Mouse (Mus musculus): ENCODE measurements around the gene Vmn2r25. TPM values are rescaled to one million over a fixed set of nuclear protein-coding genes. Genes with fewer than 3 reads are reported as not detected.
"Not testable (repeated sequence)": the region's sequence is repeated elsewhere in the genome, so short reads cannot be mapped to it uniquely, and the experiment has no call there.

The Vmn2r25 gene
- not detected in 2 replicates for polyA plus RNA-seq (2016; fragmentation: Nextera tagmentation; extraction: Ambion mirVana)

DNA sequence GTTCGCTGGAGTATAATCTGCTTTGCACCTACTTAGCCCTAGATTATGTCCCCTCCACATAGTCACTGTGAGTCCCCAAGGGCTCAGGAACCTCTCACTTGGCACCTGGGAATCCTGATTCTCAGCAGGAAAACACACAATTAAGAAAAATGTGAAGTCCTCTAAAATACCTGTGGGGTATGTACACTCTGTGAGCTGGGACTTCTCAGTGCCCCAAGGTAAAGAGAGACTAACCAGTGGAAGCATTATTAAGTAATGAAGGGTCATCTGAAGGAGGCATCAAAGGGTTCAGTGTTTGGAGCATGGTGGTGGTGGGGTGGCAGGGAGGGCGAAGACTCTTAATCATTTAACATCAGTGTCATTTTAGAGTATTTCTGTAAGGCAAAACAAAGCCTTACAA, at the start of gene Vmn2r25:
Vmn2r25 (minus strand) TSS at position 101 of the 400 bp plus-strand sequence.
- H3K9me3 ChIP-seq; H3K4me1 ChIP-seq (replicated peaks); ATAC-seq (ENCODE audit: insufficient number of reproducible peaks, insufficient read depth, low FRiP score, low TSS enrichment, low read depth); H3K36me3 ChIP-seq; H3K9ac ChIP-seq (replicated peaks); H3K27ac ChIP-seq; H3K27me3 ChIP-seq; H3K4me3 ChIP-seq (replicated peaks); H3K4me2 ChIP-seq: not testable (repeated sequence)
- 63% methylated on average over 1 of the region's 2 CpGs for WGBS

DNA sequence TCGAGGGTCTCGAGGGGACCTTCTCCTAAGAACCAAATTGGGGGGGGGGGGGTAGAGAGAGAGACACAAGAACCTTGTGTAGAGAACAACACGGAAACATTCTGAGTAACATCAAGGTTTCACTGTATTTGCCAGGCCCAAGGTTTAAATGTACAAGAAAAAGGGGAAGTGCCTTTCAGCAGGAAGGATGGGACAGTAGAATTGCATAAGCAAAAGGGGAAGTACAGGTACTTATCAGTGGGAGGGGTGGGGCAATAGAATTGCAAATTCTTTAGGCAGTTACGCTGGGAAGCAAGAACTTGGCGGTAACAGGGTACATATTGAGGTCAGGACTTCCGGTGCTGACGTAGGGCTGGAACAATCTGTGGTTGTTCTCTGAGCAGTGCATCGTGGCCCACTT, 33.3 kb downstream of the Vmn2r25 start:
- no peaks in the 10 kb centered on the region for H3K27me3 ChIP-seq
- WGBS: 87% methylated on average over 8 of the region's 8 CpGs
- no peak overlapping the region for H3K9ac ChIP-seq (replicated peaks)
- no peaks in the 10 kb centered on the region for H3K36me3 ChIP-seq
- no peaks in the 10 kb centered on the region for H3K4me1 ChIP-seq (replicated peaks)
- H3K9me3 ChIP-seq: 0 out of 2 replicates have a peak, but pooled peaks cover 6% of the 10 kb centered on the region
- no peak overlapping the region for H3K27ac ChIP-seq
- ATAC-seq (ENCODE audit: insufficient number of reproducible peaks, insufficient read depth, low FRiP score, low TSS enrichment, low read depth): no peak
- no peak overlapping the region for H3K4me3 ChIP-seq (replicated peaks)
- H3K4me2 ChIP-seq: no peak overlapping the region

DNA sequence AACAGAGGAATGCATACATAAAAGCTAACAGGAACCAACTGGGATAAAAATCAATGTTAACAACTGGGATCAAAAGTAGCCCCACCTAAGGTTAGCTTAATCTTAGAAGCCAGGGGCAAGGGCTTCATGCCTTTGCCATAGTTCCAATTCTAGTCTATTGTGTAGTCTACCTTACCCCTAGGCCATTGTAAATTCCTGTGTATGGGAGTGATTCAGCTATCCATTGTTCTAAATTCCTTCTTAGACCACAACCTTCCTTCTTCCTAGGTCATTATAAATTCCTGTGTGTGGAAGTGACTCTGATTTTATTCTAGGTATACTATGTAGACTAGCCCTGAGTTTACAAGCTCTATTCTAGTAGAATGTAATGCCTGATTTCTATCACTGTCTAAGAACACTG, 43.0 kb downstream of the Vmn2r25 start:
- H3K36me3 ChIP-seq; H3K4me2 ChIP-seq; ATAC-seq (ENCODE audit: insufficient number of reproducible peaks, insufficient read depth, low FRiP score, low TSS enrichment, low read depth); H3K4me1 ChIP-seq (replicated peaks); H3K9ac ChIP-seq (replicated peaks); H3K27me3 ChIP-seq; H3K9me3 ChIP-seq; H3K4me3 ChIP-seq (replicated peaks); H3K27ac ChIP-seq: not testable (repeated sequence)

DNA sequence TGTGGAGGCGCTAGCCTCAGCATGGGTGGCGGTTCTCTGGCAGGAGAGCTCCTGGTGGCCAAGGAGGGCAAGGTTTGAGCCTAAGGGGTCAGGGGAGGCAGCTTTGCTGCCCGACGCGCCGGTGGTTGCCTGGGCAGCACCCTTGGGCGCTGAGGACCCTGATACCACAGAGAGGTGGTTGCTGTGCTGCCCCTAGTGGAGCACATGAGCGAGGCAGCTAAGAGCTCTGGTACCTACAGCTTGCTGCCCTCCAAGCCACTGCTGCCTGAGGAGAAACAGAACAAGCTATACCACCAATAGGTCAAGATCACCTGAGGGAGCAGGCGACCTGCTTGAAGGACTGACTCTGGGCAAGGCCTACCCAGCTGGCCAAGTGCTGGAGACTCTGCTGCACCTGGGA, 59.5 kb downstream of the Vmn2r25 start:
- Histone ChIP-seq H3K9me3 (no peaks in the 10 kb centered on the region), H3K27me3 (no peaks in the 10 kb centered on the region), H3K4me2 (no peak overlapping the region), H3K9ac (replicated peaks) (no peak overlapping the region), H3K27ac (no peak overlapping the region), H3K4me1 (replicated peaks) (no peaks in the 10 kb centered on the region), H3K4me3 (replicated peaks) (no peak overlapping the region), H3K36me3 (no peaks in the 10 kb centered on the region)
- ATAC-seq (ENCODE audit: insufficient number of reproducible peaks, insufficient read depth, low FRiP score, low TSS enrichment, low read depth): no peak
- WGBS: 42% methylated on average over 9 of the region's 9 CpGs

DNA sequence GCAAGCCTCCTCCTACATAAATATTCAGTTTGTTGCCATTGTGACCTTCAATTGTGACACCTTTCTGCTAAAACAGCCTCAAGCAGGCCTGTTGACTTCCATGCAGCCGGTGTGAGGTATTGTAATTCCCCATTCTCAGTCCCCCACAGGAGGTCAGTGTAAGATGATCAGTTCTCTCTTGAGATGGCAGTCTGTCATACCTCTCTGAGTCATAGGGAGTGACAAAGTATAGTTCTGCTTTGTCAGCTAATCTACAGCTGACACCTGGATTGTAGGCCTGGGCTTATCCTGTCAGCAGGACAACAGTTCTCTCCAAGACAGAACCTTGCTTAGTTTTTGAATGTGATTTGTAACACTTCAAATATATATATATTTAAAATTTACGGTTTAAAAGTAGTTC, 68.4 kb downstream of the Vmn2r25 start:
- Histone ChIP-seq H3K4me1 (replicated peaks) (no peaks in the 10 kb centered on the region), H3K9ac (replicated peaks) (no peak overlapping the region), H3K27me3 (no peaks in the 10 kb centered on the region), H3K27ac (no peak overlapping the region), H3K4me2 (no peak overlapping the region), H3K36me3 (no peaks in the 10 kb centered on the region), H3K9me3 (no peaks in the 10 kb centered on the region), H3K4me3 (replicated peaks) (no peak overlapping the region)
- WGBS: 64% methylated on average over 2 of the region's 2 CpGs
- ATAC-seq (ENCODE audit: insufficient number of reproducible peaks, insufficient read depth, low FRiP score, low TSS enrichment, low read depth): no peak

DNA sequence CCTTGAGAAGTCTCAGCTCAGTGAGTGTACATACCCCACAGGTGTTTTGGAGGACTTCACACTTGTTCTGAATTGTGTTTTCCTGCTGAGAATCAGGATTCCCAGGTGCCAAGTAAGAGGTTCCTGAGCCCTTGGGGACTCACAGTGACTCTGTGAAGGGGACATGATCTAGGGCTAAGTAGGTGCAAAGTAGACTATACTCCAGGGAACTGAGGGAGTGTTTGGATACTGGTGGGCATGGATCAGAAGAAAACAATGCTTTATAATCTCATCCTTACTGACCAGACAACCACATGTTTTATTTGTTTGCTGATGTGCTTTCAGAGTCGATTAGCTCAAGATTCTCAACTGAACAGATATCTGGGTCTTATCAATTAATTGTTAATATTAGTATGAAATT, 74.7 kb downstream of the Vmn2r25 start, which contains the start of gene Vmn2r24:
Vmn2r24 (plus strand) TSS at position 301 of the 400 bp plus-strand sequence.
- H3K4me1 ChIP-seq (replicated peaks): no peaks in the 10 kb centered on the region
- H3K9ac ChIP-seq (replicated peaks): no peak within 1 kb of the TSS
- no peaks in the 10 kb centered on the region for H3K27me3 ChIP-seq
- no peaks in the 10 kb centered on the region for H3K36me3 ChIP-seq
- ATAC-seq (ENCODE audit: insufficient number of reproducible peaks, insufficient read depth, low FRiP score, low TSS enrichment, low read depth): no peak
- no peak within 1 kb of the TSS for H3K4me2 ChIP-seq
- 79% methylated on average over 1 of the region's 1 CpGs for WGBS
- H3K9me3 ChIP-seq: no peaks in the 10 kb centered on the region
- no peak within 1 kb of the TSS for H3K27ac ChIP-seq
- no peak within 1 kb of the TSS for H3K4me3 ChIP-seq (replicated peaks)

Other genes with a start within 250 kb of the Vmn2r25 start
- gene Vmn2r22, start 202.7 kb downstream of the Vmn2r25 start, polyA plus RNA-seq (2016; fragmentation: Nextera tagmentation; extraction: Ambion mirVana): not detected in 2 replicates
- gene Vmn2r23, start 150.8 kb downstream of the Vmn2r25 start, polyA plus RNA-seq (2016; fragmentation: Nextera tagmentation; extraction: Ambion mirVana): not detected in 2 replicates
- not detected in 2 replicates for gene Vmn2r24, start 74.6 kb downstream of the Vmn2r25 start, polyA plus RNA-seq (2016; fragmentation: Nextera tagmentation; extraction: Ambion mirVana)
- gene Vmn2r26, start 171.1 kb upstream of the Vmn2r25 start, polyA plus RNA-seq (2016; fragmentation: Nextera tagmentation; extraction: Ambion mirVana): not detected in 2 replicates

Data from limb, embryonic 12.5 days (tissue).